Mouse (Mus musculus) frontal cortex, adult 2 months (tissue): ENCODE measurements around the gene Lman2. TPM values are rescaled to one million over a fixed set of nuclear protein-coding genes. Genes with fewer than 3 reads are reported as not detected.

Experiments used
- DNase-seq, 2 experiments: peaks; one replicate each; pipeline ENCODE4 v3.0.0; 2022; ENCODE audit warnings: low spot score in 1 of 2; ENCODE audit errors: extremely low spot score in 1 of 2
- polyA plus RNA-seq: library from polyadenylated mRNA; depleted of rRNA; stranded (reverse); fragments of >200 nt; gene quantifications from 2 replicates; pipeline ENCODE4 v1.2.3, GENCODE M21; 2012; rRNA removed

Lman2 gene
- polyA plus RNA-seq, 1 experiment, result 52.9 TPM

DNA sequence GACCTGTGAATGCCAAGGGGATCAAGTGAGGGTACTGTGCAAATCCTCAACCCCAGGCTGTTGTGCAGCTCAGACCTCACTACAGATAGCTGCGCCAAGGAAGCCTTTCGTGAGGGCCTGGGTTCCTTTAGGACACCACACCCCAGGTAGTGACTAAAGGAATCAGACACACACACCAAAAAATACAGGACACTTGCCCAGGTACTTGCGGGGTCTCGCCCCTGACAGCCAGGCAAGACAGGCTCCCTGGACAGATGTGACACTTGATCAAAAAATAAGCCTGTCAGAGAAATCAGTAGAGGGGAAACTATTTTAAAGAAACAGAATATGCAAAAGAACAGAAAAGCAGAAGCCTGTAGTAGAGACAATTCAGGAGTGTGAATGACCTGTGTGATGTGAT lies 33.9 kb downstream of the Lman2 start:
- DNase-seq, result no peak

GRCm38 (mm10) chr13:55328171-55328570 lies 34.4 kb downstream of the Lman2 start:
- no peak for DNase-seq

DNA sequence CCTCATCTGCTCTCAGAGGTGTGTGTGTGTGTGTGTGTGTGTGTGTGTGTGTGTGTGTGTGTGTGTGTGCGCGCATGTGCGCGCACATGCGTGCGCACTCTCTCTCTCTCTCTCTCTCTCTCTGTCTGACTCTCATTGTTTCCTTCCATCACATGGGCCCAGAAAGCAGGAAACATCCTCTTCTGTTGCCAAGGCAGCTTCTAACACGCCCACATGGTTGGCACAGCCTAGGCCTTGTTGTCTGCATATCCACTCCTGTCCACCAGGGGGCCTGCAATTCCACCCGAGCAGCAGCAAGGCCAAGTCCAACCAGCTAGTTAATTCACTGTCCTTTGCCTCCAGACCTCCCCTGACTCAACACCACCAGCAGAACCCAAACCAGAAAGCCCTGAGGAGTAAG lies 35.0 kb downstream of the Lman2 start:
- DNase-seq, result peak; percentile 93 to 97

DNA sequence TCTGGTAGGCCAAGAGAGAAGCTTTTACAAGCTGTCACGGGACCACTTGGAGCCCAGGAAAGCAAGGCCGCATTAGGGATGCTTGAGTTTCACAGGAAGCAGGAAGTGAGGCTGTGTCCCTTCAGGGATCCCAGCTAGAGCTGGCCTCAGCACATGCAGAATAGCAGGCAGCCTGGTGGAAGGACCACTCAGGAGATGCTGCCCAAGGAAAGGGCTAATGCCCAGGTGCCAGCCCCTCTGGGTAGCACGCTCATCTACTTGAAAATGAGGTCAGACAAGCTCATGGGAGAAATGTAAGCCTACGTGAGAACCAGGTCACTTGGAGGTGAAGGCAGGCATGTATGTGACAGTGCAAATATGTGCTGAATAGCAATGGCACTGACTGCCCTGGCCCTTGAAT lies 35.4 kb downstream of the Lman2 start:
- DNase-seq, result no peak

GRCm38 (mm10) chr13:55325596-55325995 lies 37.0 kb downstream of the Lman2 start:
- no peak for DNase-seq

- DNase-seq, result peak in 1 of 2 experiments; percentile 71
Observed at GRCm38 (mm10) chr13:55322130-55322825, 40.3 kb downstream of the Lman2 start.

- peak; percentile 62 to 85 for DNase-seq
Observed at GRCm38 (mm10) chr13:55321434-55322129, 41.0 kb downstream of the Lman2 start, which contains the start of gene Rab24. Gene Rab24 (minus strand): TSS chr13:55321946.

- no peak for DNase-seq
Observed at GRCm38 (mm10) chr13:55319931-55320533, 42.6 kb downstream of the Lman2 start, which contains the start of gene Prelid1. Gene Prelid1 (plus strand): TSS chr13:55320500.

GRCm38 (mm10) chr13:55318351-55318750 lies 44.2 kb downstream of the Lman2 start:
- no peak for DNase-seq

GRCm38 (mm10) chr13:55314891-55315412 lies 47.6 kb downstream of the Lman2 start:
- DNase-seq, result no peak

- DNase-seq, result no peak
Observed at GRCm38 (mm10) chr13:55313051-55313450, 49.5 kb downstream of the Lman2 start.

- peak in 1 of 2 experiments; percentile 75 for DNase-seq
Observed at GRCm38 (mm10) chr13:55312028-55312630, 50.5 kb downstream of the Lman2 start.

GRCm38 (mm10) chr13:55300913-55301312 lies 61.7 kb downstream of the Lman2 start:
- no peak for DNase-seq

DNA sequence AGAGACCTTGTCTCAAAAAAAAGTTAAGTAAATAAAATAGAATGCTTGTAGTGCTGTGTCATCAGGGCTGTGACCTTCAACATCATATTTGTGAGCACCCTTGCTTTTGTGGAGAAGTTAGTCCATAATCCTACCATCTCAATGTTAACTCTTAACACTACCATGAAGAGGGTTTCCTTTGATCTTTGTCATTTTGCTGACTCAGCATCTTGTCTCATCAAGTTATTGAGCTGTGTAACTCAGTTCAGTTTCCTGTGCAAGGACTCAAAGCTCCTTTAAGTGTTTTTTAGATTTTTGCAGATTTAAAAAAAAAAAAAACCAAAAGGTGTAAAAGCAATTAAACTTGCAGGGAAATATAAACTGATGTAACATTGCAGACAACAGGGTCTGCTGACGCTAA lies 65.8 kb downstream of the Lman2 start:
- no peak for DNase-seq

Other genes with a start within 250 kb of the Lman2 start
- not detected in 2 replicates for gene Gm17617, start 229.2 kb downstream of the Lman2 start, polyA plus RNA-seq
- 0.38 and 0.54 TPM in 2 replicates for gene Fgfr4, start 210.1 kb downstream of the Lman2 start, polyA plus RNA-seq
- 38.3 and 41.3 TPM in 2 replicates for gene Nsd1, start 153.0 kb downstream of the Lman2 start, polyA plus RNA-seq
- 145 and 163 TPM in 2 replicates for gene Prelid1, start 42.3 kb downstream of the Lman2 start, polyA plus RNA-seq
- 142 and 148 TPM in 2 replicates for gene Rab24, start 40.8 kb downstream of the Lman2 start, polyA plus RNA-seq
- 1.3 and 1.5 TPM in 2 replicates for gene Mxd3, start 33.0 kb downstream of the Lman2 start, polyA plus RNA-seq
- gene Rgs14, start 6.9 kb upstream of the Lman2 start, polyA plus RNA-seq, result 32.8 and 44.1 TPM in 2 replicates
- gene Slc34a1, start 35.4 kb upstream of the Lman2 start, polyA plus RNA-seq, result 0.54 and 0.55 TPM in 2 replicates
- gene Pfn3, start 52.4 kb upstream of the Lman2 start, polyA plus RNA-seq, result 0.34 and 0.42 TPM in 2 replicates
- 0.57 and 0.82 TPM in 2 replicates for gene F12, start 64.0 kb upstream of the Lman2 start, polyA plus RNA-seq
- 70.6 and 74.3 TPM in 2 replicates for gene Grk6, start 82.3 kb upstream of the Lman2 start, polyA plus RNA-seq
- gene Prr7, start 101.5 kb upstream of the Lman2 start, polyA plus RNA-seq, result 67.1 and 81.0 TPM in 2 replicates
- gene Dbn1, start 125.3 kb upstream of the Lman2 start, polyA plus RNA-seq, result 366 and 391 TPM in 2 replicates
- 174 and 242 TPM in 2 replicates for gene Pdlim7, start 150.9 kb upstream of the Lman2 start, polyA plus RNA-seq
- 14.7 and 19.6 TPM in 2 replicates for gene Dok3, start 166.5 kb upstream of the Lman2 start, polyA plus RNA-seq
- gene Ddx41, start 173.9 kb upstream of the Lman2 start, polyA plus RNA-seq, result 83.9 and 92.8 TPM in 2 replicates
- 171 and 177 TPM in 2 replicates for gene Fam193b, start 208.3 kb upstream of the Lman2 start, polyA plus RNA-seq
- gene Tmed9, start 210.9 kb upstream of the Lman2 start, polyA plus RNA-seq, result 97.8 and 113 TPM in 2 replicates
- 30.3 and 33.1 TPM in 2 replicates for gene B4galt7, start 237.1 kb upstream of the Lman2 start, polyA plus RNA-seq